Mouse (Mus musculus) brain, embryonic 18.5 days (tissue): ENCODE results near the gene Pde4d.
A peak's percentile ranks its signal among the peaks of the same experiment; 100 is the strongest.

Experiments used
- DNase-seq: peaks from one replicate; pipeline ENCODE4 v3.0.0-alpha.2; 2012; ENCODE audit warnings: low read depth, low spot score

Pde4d gene

DNA sequence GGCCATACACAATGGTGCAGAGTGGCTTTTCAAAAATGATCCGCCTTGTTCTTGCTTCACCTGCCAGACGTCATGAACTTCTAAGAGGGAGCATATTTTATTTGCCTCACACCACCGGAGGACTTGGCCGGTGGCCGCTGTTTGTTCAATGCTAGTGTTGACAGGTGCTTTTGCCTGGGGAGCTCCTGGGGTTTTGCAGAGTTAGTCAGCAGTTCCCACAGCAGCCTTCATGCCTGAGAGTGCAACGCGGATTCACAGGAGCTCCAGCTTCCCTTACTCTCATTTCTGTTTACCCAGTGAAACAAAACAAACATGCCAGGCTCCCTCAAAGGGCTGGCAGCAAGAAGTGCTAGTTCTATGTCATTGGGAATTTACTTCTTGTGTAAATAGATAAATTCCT lies 1031.7 kb downstream of the Pde4d start:
- no peak for DNase-seq

DNA sequence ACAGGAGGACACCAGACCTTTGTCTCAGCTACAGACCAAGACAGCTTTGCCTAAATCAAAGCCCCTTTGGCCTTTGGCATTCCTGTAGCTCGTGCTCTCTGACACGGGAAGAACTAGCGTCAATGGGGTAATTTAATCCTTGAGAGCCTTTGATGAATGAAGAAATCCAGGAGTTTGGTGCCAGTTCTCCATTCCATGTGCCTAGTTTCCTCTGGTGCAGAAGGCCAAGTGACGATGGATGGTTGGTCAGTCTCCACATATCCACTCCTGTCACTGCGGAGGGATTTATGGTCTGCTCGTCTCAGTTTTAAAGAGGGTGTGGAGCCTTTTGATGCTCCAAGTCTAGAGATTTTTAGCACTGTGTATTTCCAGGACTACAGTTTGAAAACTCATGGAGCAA lies 1036.4 kb downstream of the Pde4d start:
- no peak for DNase-seq

DNA sequence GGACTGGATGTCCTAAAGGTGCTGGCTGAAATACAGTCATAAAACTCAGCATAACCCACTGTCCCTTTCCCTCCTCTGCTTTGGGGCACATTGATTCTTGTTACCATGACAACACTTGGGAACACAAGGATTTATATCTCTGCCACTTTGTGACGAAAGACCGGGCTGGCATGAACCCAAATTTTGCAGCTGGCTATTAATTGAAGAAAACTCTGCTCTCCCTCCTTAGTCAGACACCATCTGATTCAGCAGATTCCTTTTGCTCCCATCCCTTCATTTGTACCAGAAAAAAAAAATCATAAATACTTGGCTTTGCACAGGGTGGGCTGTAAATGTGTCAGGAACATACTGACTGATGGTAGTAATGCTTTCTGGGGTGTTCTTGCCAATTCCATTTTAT lies 1037.6 kb downstream of the Pde4d start:
- peak; percentile 50 for DNase-seq

DNA sequence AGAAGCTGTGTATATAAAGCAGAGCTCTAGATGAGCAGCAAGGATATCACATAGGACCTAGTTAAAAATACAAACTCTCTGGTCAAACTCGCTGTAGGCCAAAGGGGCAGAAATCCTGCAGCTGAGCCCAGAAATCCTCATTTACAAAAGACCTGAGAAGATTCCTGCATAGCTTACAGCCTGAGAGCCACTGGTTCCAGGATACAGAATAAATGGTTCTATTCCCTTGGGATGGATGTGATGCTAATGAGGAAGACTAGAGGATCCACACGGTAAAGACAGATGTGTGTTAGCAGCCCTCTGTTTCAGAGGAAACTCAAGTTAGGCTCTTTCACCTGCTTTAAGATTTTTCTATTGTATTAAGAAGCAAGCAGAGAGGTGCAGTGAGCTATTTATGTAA lies 1041.1 kb downstream of the Pde4d start:
- no peak for DNase-seq

DNA sequence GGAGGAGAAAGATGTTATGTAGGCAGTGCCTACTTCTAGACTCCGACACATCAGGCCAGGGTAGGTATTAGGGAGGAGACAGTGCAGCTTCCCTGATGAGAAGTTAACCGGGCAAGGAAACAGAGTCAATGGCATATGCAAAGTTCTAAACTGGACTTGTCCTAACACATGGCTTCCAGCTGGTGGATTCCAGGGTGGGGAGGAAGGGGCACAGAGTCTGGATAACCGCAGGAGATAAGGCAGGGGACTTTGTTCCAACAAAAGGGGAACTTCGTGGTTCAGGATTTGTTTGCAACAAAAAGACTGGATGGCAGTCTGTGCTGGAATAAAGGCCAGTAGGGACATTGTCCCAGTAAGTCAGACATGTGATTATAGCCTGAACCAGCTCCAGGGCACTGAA lies 1042.1 kb downstream of the Pde4d start:
- no peak for DNase-seq

DNA sequence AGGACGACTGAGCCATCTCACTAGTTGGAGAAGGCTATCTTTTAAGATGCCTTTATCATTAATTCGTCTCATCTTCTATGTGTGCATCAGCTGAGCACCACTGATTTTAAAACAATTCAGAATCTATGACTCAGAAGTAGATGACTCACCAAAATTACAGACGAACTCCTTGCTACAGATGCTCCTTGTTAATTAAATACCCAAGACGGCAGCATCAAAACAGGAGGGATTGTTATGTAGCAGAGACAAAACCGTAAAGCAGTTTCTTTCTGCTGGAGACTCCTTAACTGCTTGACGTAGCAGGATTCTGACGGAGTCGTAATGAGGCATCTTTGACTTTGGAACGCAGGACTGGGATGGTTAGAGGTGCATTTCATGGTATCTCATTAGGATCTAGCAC lies 1050.6 kb downstream of the Pde4d start:
- no peak for DNase-seq

DNA sequence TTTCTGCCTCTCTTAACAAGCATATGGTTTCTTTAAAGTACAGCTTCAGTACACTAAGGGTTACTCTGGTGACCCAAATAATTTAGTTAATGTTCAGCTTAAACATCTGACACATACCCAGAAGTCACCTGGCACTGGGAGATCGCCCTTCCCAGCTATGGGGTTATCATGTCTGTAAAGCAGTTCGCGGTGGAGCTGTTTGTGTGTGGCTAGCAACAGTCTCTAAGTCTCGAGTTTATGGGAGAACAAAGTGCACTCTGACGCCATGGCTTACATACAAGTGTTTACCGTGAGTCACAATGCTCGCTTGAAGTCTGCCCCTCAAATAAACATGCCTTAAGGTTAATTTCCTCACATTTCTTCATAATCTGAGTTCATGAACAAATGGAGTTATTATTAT lies 1053.0 kb downstream of the Pde4d start:
- DNase-seq, result no peak

DNA sequence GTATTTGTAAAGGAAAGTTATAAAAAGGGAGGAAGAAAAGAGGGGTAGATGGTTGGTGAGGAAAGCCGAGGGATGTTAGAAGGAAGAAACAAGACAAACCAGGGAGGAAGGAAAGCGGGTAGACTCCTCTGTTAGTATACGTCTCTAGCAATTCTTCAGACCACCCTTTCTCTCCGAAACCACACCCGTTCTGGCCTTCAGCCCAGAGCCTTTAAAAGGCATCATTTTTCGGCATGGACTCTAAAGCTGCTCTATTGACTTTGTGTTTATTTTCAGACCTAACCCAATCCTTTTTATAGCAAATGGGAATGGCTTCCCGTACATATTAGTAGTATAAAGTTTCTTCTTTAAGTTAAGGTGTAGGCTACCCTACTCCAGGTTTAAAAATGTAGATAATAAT lies 1057.0 kb downstream of the Pde4d start:
- no peak for DNase-seq

DNA sequence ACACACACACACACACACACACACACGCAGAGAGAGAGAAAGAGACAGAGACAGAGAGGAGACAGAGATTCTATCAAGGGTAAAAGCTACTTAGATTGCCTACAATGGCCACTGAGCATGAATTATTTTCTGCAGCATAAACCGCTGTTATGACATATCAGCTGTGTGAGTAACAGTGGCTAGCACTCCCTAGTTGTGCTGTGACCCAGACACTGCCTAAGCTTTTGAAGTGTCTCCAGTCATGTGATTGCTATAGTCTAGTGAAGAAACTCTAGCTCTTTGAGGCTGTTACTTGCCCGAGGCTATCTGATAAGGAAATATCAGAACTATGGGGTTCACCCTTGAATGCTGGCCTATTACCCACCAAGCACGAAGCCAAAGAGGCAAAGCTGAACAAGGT lies 1058.7 kb downstream of the Pde4d start:
- DNase-seq, result no peak

DNA sequence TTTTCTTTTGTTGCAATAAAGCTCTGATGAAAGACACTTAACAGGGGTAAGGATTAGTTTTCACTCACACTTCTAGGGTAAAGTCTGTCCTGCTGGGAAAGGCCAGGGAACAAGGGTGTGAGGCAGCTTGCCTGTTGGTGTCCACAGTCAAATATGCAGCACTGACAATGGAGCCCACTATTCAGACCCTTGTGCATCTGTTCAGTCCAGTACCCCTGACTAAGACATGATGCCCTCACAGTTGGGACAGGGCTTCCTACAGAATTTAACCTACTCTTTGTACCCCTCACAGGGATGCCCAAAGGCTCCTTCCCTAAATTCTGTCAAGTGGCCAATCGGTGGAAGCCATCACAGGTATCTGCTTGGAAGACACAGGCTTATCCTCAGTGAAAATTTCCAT lies 1068.4 kb downstream of the Pde4d start:
- DNase-seq, result no peak

DNA sequence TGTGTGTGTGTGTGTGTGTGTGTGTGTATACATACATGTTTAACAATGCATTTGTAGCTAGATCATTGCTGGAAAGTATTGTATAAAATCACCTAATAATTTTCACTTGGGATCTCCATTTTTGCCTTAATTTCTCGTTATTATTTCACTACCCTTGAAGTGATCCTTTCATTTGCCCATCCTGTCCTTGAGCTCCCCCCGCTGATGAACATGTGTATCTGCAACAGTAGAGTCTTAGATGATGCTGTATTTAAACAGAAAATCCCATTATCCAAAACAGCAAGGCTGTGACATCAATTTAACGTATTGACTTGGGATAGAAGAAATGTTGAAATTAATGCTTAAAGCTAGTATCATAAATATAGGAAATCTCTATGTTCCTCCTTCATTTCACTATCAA lies 1069.7 kb downstream of the Pde4d start:
- no peak for DNase-seq

DNA sequence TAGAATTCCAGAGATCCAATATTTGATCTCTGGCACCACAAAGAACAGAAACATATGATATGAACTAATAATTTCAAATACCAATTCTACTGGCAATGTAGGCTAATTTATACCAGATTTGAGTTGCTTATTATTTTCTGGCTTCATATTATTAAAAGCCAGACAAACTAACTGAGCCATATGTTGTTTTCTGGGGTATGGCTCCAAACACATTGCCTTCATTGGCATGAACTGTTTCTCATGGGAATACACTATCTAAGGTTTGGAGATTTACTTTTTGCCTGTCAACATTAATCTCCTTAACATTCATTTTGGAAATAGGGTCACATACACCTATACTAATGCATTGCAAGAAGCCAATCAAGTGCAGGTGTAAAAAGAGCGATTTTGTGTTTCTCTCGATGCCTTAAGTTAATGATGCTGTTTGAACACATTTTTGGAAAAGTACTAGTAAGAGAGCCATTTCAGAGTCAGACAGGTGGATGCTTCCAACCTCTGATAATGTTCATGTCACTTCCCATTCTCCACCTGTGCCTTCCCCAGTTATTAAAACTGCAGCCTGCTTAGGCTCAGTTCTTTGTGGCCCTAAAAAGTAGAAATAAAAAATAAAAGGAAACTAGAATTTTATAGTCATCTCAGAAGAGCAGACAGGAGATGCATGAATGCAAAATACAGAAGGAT lies 1070.4 kb downstream of the Pde4d start:
- DNase-seq, result no peak

DNA sequence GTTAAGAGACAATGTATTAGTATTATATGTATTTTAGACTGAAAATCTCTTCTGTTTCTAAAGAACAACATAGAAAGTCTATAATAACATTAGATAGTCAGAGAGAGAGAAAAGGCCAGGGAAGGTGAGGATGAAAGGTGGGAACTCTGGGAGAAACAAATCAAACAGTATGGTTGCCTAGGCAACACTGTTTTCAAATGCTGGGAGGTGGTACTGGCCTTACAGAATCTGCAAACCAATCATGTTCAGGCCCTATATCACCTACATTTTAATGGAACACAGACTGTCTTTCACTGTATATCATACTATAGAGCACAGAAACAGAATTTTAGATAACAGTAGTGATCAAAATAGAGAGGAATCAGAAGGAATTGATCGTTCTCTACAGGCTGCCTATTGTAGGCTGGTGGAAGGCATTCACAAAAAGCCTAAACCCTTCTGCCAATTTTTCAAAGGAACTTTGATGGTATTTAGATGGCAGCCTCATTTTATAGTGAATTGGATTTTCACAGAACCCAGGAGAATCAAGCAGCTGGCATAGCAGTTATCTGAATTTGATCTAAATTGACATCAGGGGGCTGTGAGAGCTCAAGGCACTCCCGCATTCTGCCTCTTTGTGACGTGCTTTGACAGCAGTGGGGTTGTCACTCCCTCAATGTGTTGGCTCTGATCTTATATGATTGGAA lies 1084.2 kb downstream of the Pde4d start:
- no peak for DNase-seq

DNA sequence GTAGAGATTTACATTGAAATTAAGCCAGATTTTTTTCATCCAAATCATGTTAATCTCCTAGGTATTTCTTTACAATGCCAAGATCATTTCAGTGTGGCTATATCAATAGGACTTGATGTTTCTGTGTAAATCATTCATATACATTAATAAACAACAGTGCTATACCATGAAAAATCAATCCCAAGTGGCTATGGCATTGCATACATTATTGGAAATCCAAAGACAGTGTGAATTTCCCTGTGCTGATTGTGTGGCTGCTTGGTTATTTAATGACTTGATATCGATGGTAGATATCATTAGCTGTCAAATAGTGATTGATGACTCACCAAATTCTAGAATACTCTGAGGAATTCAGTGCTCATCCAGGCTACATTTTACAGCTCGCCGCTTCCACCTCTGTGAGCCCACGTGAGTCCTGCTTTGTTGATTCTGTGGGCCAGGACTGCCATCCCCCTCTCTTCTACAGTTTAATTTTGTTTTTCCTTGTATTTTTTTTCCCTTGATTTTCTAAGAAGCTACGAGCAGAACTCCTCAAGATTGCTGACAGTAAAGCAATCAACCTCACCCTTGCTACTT lies 1085.0 kb downstream of the Pde4d start:
- no peak for DNase-seq

DNA sequence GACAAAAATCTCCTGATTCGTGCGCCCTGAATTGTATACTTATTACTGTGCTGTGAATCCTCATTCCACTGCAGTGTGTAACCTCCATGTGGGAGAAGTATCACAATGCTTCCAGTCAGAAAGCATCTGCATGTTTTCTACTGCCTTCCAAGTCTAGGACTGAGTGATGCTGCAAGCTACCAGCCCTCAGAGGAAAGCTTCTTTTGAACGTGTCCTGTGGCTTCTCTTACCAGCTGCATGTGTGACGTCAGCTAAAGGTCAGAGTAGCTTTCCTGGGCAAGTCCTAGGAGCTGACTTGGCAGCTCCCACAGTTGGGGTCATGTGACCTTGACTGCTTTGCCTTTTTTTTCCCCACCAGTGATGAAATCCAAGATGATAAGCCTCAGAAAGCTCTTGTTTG lies 1086.9 kb downstream of the Pde4d start:
- DNase-seq, result no peak

DNA sequence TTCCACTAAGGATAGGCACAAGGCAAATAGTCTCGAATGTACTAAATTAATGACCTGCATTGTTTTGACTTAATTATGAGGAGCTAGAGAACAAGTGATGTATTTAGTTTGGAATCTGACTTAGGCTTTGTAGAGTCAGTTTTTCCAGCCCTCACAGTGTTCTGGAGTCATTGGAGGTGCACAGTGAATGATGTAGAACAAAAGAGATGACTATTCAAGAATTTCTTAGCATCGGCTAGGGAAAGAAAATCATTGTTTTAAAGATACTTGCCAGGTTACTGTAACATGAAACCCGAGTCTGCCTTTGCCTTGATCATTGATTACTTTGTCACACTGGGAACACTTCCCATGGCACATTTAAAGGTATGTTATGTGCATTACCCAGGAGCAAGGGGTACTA lies 1089.6 kb downstream of the Pde4d start:
- DNase-seq, result no peak

DNA sequence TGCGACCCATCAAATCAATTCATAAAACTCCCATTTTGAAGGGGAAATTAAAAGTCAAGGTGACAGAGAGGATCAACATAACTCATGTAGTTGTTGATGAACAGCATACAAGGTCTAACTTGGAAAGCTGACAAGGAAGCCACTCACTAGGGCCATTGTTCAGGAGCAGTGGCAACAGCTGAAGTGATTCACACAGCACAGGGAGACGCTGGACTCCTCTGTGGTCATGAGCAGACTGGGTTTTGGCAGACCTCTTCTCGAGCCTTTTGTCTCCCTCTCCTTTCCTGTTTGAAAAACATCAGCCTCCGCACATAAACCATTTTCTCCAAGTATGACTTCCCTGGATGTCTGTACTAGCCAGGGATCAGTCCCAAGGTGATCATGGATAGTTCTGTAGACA lies 1094.9 kb downstream of the Pde4d start:
- no peak for DNase-seq

DNA sequence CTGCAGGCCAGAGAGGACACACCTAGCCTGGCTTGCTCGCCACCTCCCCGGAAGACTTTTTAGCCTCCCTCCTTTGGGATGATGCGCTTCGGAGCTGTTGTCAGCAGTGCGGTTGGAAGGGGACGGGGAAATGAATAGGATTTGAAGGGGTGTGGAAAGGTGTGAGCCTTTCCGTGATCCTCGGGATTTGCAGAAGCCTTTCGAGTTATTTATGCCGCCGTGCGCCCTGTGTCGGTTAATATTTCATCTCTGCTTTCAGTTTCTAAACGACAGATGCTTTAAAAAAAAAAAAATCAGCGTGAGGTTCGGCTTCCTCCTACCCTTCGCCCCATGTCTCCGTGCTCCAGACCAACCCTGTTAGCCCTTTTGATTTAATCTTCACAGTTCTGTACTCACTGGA lies 1096.6 kb downstream of the Pde4d start:
- no peak for DNase-seq

DNA sequence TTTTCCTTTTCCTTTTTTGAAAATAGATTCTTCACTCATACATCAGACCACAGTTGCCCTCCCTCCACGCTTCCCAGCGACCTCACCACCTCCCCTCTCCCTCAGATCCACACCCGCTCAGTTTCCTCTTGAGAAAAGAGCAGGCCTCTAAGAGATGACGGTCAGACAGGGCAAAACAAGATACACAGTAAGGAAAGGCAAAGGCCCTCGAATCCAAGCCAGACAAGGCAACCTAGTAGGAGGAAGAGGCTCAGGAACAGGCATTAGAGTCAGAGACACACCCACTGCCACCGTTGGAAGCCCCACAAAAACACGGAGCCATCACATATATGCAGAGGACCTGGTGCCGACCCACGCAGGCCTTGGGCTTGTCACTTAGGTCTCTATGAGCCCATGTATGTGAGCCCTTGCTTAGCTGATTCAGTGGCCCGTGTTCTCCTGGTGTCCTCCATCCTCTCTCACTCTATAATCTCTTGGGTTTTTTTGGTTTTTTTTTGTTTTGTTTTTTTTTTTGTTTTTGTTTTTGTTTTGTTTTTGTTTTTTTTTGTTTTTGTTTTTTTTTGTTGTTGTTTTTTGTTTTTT lies 1097.3 kb downstream of the Pde4d start:
- no peak for DNase-seq

DNA sequence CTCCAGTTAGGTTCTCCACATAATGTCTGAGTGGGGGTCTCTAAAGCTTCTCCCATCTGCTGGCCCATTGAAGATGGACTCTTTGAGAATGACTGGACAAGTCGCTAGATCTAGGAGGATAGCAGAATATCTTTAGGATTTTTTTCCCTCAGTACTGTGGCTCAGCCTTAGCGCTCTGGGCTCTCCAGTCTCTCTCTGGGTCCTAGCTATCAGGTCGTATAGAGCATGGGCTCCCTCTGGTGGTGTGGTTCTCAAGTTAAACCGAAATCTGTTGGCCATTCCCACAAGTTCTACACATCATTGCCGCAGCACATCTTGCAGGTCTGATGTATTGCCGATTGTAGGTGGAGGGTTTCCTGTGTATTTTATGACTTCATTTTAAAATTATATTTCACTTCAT lies 1098.0 kb downstream of the Pde4d start:
- DNase-seq, result no peak

DNA sequence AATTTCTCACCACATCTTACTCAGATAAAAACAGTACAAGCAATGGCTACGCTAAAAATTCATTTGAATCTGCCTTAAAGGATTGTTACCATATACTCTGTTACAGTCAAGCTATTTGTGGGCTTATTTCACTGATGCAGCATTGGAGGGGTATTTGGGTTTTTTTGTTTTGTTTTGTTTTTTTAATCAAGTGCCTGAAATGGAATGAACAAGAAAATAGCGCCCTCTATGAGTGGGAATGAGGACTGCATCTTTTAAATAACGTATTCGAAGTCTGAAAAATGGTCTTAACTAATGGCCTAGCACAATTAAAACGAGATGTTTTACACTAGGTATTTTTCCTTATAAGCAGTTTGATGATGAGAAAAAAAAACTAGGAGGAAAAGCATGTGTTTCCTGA lies 1098.5 kb downstream of the Pde4d start:
- no peak for DNase-seq

DNA sequence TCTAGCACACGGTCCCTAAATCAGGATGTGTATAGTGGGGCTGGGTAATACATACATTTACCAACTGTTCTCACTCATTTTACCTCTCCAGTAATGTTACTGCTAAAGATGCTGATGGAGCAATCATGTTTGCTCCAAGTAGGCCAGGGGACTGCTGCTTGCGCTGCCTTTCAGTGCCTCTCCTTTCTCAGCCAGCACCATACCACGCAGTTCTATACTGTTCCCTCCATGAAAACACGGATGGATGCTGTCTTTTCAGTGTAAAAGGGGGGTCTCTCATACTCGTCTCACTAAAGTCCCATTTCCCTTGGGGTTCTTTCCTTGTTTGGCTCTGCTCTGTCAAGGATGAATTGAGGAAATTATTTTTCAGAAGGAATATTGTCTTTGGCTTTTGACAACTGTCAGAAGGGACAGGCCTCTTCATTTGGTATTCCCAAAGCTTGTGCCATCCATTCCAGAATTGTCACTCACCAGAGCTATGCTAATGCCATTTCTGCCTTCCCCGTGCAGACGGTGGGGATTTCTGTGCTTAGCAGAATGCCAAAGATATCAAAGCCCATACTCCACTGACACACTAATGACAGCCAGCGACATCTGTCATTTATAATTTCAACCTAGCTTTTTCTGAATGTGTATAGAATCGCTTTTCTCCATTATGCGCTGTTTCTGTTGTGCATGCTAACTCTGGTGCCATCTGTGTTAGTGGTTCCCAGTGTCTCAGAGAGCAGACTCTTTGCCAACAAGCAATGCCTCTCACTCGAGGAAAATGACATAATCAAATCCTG lies 1099.2 kb downstream of the Pde4d start:
- DNase-seq, result peak; percentile 63
